Mouse (Mus musculus): ENCODE data around the gene Xrra1. TPM values are rescaled to one million over a fixed set of nuclear protein-coding genes. Genes with fewer than 3 reads are reported as not detected.

Gene Xrra1
- polyA plus RNA-seq, 1 experiment from 2014 or later: 0.08 TPM

GRCm38 (mm10) chr7:99828083-99828570, 30.8 kb upstream of the Xrra1 start, which contains the start of gene Neu3:
Gene Neu3, minus strand, starts transcription at chr7:99828417.
- H3K4me2 ChIP-seq: peak within 1 kb of the TSS; percentile 68
- no peaks in the 10 kb centered on the region for H3K9me3 ChIP-seq (replicated peaks)
- H3K27ac ChIP-seq: peak within 1 kb of the TSS; percentile 91
- peak within 1 kb of the TSS; percentile 62 for H3K9ac ChIP-seq
- no peaks in the 10 kb centered on the region for H3K36me3 ChIP-seq
- no peaks in the 10 kb centered on the region for H3K27me3 ChIP-seq
- peak within 1 kb of the TSS; percentile 64 for H3K4me3 ChIP-seq
- ATAC-seq (replicated peaks; ENCODE audit: insufficient number of reproducible peaks, insufficient read depth, low FRiP score, low read depth): peak; percentile 99
- under 1% methylated on average over 26 of the region's 26 CpGs for WGBS
- H3K4me1 ChIP-seq (replicated peaks): peaks cover 28% of the 10 kb centered on the region

DNA sequence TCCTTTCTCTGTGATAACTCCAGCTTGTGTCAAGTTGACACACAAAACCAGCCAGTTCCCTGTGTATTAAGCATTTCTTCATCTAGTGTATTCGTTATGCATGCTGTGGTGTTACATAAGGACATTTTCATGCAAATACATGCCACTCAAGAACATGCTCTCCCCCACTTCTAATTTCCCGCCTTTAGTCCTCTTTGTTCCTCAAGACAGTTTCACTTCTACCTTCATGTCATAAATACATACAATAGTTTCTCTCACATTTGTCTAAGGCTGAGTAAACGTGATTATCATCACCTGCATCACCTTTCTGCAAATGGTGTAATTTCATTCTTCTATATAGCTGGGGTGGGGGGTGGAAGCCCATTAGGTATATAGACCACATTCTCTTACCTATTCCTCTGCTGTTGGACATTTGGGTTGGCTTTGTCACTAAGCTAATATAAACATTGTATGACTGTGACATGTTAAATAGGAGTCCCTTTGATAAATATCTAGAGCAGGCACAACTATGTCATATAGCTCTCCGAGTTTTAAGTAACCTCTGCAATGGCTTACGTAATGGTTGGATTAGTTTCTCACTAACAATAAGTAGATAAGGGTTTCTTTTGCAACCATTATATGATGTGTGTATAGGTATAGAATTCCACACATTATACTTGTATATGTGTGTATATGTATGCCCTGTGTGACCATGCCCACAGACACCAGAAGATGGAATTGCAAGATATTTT, 25.6 kb upstream of the Xrra1 start:
- ATAC-seq (replicated peaks; ENCODE audit: insufficient number of reproducible peaks, insufficient read depth, low FRiP score, low read depth): no peak
- 0 out of 2 replicates have a peak, but pooled peaks cover 4% of the 10 kb centered on the region for H3K36me3 ChIP-seq
- H3K27ac ChIP-seq: no peak overlapping the region
- H3K4me1 ChIP-seq (replicated peaks): peaks cover 18% of the 10 kb centered on the region
- H3K4me2 ChIP-seq: no peak overlapping the region
- WGBS: 81% methylated on average over 5 of the region's 5 CpGs
- H3K27me3 ChIP-seq: no peaks in the 10 kb centered on the region
- no peaks in the 10 kb centered on the region for H3K9me3 ChIP-seq (replicated peaks)
- H3K4me3 ChIP-seq: no peak overlapping the region
- H3K9ac ChIP-seq: no peak overlapping the region

DNA sequence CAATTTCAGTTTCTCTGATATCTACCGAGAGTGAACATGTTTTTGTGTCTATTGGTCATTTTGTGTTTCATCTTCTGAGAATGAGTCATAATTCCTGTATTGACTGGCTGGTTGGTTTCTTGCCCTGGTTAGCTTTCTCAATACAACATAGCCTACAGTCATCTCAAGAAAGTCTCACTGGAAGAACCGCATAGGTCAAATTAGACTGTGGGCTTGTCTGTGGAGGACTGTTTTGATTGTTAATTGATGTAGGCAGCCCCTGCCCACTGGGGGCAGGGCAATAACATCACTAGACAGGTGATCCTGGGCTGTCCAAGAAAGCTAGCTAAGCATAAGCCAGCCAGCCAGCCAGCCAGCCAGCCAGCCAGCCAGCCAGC, 25.1 kb upstream of the Xrra1 start:
- Histone ChIP-seq H3K9ac (no peak overlapping the region), H3K27ac (no peak overlapping the region), H3K4me1 (replicated peaks) (peaks cover 16% of the 10 kb centered on the region)

DNA sequence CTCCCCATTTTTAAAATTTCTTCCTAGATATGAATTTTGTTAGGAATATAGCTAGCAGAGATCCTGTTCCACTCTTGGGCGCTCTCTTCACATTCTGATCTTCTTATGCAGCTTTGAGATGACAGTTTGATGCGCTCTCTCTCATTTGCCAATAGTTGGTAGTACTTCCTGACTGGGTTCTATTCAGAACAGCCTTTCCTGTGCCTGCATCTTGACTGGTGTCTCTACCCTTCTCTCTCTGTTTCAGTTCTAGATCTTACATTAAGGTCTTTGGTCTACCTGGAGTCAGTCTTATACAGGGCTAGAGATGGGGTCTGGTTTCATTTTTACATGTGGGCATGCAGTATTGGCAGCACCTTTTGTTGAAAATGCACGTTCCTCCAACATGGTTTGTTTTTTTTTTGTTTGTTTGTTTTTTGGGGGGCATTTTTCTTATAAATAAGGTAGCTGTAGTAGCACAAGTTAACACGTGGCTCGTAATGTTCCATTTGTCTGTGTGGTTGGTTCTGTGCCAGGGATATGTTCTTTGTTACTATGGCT, 24.5 kb upstream of the Xrra1 start:
- 83% methylated on average over 5 of the region's 5 CpGs for WGBS
- Histone ChIP-seq H3K36me3 (peaks cover 8% of the 10 kb centered on the region; the same call in 1 of the 2 replicates), H3K4me2 (no peak overlapping the region), H3K9me3 (replicated peaks) (no peaks in the 10 kb centered on the region), H3K9ac (no peak overlapping the region), H3K4me3 (no peak overlapping the region), H3K27ac (no peak overlapping the region), H3K27me3 (no peaks in the 10 kb centered on the region), H3K4me1 (replicated peaks) (peaks cover 16% of the 10 kb centered on the region)
- ATAC-seq (replicated peaks; ENCODE audit: insufficient number of reproducible peaks, insufficient read depth, low FRiP score, low read depth): no peak

More for the DNA sequence above, 25.1 kb upstream of the Xrra1 start:
- no peak for ATAC-seq (replicated peaks; ENCODE audit: insufficient number of reproducible peaks, insufficient read depth, low FRiP score, low read depth)
- no peak overlapping the region for H3K4me2 ChIP-seq
- H3K9me3 ChIP-seq (replicated peaks): no peaks in the 10 kb centered on the region
- H3K36me3 ChIP-seq: peaks cover 4% of the 10 kb centered on the region; the same call in 1 of the 2 replicates
- no peaks in the 10 kb centered on the region for H3K27me3 ChIP-seq
- 86% methylated on average over 2 of the region's 2 CpGs for WGBS
- no peak overlapping the region for H3K4me3 ChIP-seq

GRCm38 (mm10) chr7:99836781-99837180, 22.1 kb upstream of the Xrra1 start:
- H3K27me3 ChIP-seq: no peaks in the 10 kb centered on the region
- no peak overlapping the region for H3K4me3 ChIP-seq
- WGBS: 25% methylated on average over 4 of the region's 4 CpGs
- ATAC-seq (replicated peaks; ENCODE audit: insufficient number of reproducible peaks, insufficient read depth, low FRiP score, low read depth): peak; percentile 70; the same call in 1 of the 2 replicates
- no peak overlapping the region for H3K9ac ChIP-seq
- H3K4me2 ChIP-seq: no peak overlapping the region
- H3K36me3 ChIP-seq: peaks cover 20% of the 10 kb centered on the region
- peaks cover 16% of the 10 kb centered on the region for H3K4me1 ChIP-seq (replicated peaks)
- H3K9me3 ChIP-seq (replicated peaks): no peaks in the 10 kb centered on the region
- H3K27ac ChIP-seq: peak overlapping the region; percentile 47; the same call in 1 of the 2 replicates

- 38% methylated on average over 6 of the region's 6 CpGs for WGBS
- peak overlapping the region; percentile 71 for H3K27ac ChIP-seq
- H3K36me3 ChIP-seq: peaks cover 28% of the 10 kb centered on the region
- H3K9ac ChIP-seq: no peak overlapping the region
- no peak overlapping the region for H3K4me3 ChIP-seq
- H3K9me3 ChIP-seq (replicated peaks): no peaks in the 10 kb centered on the region
- ATAC-seq (replicated peaks; ENCODE audit: insufficient number of reproducible peaks, insufficient read depth, low FRiP score, low read depth): 0 out of 2 replicates have a peak, but pooled peaks have one; percentile 40
- peaks cover 16% of the 10 kb centered on the region for H3K4me1 ChIP-seq (replicated peaks)
- H3K27me3 ChIP-seq: no peaks in the 10 kb centered on the region
- no peak overlapping the region for H3K4me2 ChIP-seq
These were observed 21.4 kb upstream of the Xrra1 start for GRCm38 (mm10) chr7:99837358-99838071.

- H3K27me3 ChIP-seq: no peaks in the 10 kb centered on the region
- peak overlapping the region; percentile 71 for H3K27ac ChIP-seq
- 88% methylated on average over 3 of the region's 3 CpGs for WGBS
- H3K9me3 ChIP-seq (replicated peaks): no peaks in the 10 kb centered on the region
- H3K4me2 ChIP-seq: no peak overlapping the region
- no peak for ATAC-seq (replicated peaks; ENCODE audit: insufficient number of reproducible peaks, insufficient read depth, low FRiP score, low read depth)
- H3K9ac ChIP-seq: no peak overlapping the region
- no peak overlapping the region for H3K4me3 ChIP-seq
- H3K4me1 ChIP-seq (replicated peaks): peaks cover 16% of the 10 kb centered on the region
- peaks cover 35% of the 10 kb centered on the region for H3K36me3 ChIP-seq
These were observed 20.7 kb upstream of the Xrra1 start for GRCm38 (mm10) chr7:99838241-99838640.

DNA sequence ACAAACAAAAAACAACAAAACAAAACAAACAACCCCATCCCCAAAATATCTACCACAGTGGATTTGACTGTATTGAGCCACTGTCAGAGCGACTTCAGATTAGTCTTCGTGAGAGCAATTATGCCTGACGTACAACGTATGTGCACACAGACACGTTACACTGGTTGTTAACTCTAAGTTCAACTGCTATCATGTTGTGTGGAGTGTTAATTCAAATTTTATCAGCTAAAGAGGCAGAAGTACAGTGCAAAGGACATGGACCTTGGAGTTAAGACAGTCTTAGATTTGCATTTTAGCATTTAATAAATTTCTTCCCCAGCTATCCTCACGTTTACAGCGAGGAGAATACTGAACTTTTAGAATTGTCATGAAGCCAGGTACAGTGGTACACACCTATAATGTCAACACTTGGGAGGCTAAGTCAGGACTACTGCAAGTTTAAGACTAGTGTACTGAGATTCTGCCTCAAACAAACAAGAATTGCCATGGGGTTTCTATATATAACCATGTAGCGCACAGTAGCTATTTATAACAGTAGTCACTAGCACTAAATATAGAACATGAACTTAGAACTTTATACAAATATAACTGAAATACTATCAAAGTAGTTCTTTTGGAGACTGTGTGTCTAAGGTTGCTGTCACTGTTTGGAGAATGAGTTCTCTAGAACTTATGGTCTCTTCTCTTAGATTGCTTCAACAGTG, 13.2 kb upstream of the Xrra1 start:
- Histone ChIP-seq H3K9me3 (replicated peaks) (no peaks in the 10 kb centered on the region), H3K27ac (peak overlapping the region; percentile 74), H3K4me2 (no peak overlapping the region; the same call in 1 of the 2 replicates), H3K4me1 (replicated peaks) (peaks cover 5% of the 10 kb centered on the region), H3K27me3 (no peaks in the 10 kb centered on the region), H3K4me3 (no peak overlapping the region), H3K36me3 (peaks cover 67% of the 10 kb centered on the region), H3K9ac (no peak overlapping the region)
- no peak for ATAC-seq (replicated peaks; ENCODE audit: insufficient number of reproducible peaks, insufficient read depth, low FRiP score, low read depth)
- WGBS: 82% methylated on average over 8 of the region's 8 CpGs

- Histone ChIP-seq H3K27me3 (no peaks in the 10 kb centered on the region), H3K9ac (no peak overlapping the region), H3K27ac (no peak overlapping the region), H3K36me3 (peaks cover 45% of the 10 kb centered on the region), H3K4me3 (no peak overlapping the region), H3K4me2 (no peak overlapping the region), H3K4me1 (replicated peaks) (peaks cover 13% of the 10 kb centered on the region), H3K9me3 (replicated peaks) (no peaks in the 10 kb centered on the region)
- ATAC-seq (replicated peaks; ENCODE audit: insufficient number of reproducible peaks, insufficient read depth, low FRiP score, low read depth): no peak
- 93% methylated on average over 5 of the region's 5 CpGs for WGBS
These were observed 8.4 kb upstream of the Xrra1 start for GRCm38 (mm10) chr7:99850534-99850933.

DNA sequence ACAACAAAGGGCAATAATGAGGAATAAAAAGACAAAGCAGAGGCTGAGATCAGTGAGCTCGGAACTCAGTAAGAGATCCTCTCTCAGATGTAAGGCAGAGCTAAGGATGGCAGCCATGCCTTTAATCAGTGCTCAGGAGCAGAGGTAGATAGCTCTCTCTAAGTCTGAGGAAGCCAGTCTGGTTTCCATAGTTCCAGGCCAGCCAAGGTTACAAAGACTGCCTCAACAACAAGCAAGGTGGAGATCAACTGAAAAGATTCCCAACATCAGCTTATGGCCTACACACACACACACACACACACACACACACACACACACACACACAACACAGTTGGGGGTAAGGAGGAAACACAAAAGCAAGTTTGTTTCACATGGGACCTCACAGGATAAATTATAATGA, 7.8 kb upstream of the Xrra1 start:
- peaks cover 14% of the 10 kb centered on the region for H3K4me1 ChIP-seq (replicated peaks)
- H3K4me2 ChIP-seq: no peak overlapping the region
- H3K9me3 ChIP-seq (replicated peaks): no peaks in the 10 kb centered on the region
- WGBS: 66% methylated on average over 1 of the region's 1 CpGs
- no peak overlapping the region for H3K27ac ChIP-seq
- peaks cover 39% of the 10 kb centered on the region for H3K36me3 ChIP-seq
- H3K4me3 ChIP-seq: no peak overlapping the region
- no peak for ATAC-seq (replicated peaks; ENCODE audit: insufficient number of reproducible peaks, insufficient read depth, low FRiP score, low read depth)
- H3K9ac ChIP-seq: no peak overlapping the region
- H3K27me3 ChIP-seq: no peaks in the 10 kb centered on the region

GRCm38 (mm10) chr7:99851618-99852017, 7.3 kb upstream of the Xrra1 start:
- peaks cover 34% of the 10 kb centered on the region for H3K36me3 ChIP-seq
- WGBS: 81% methylated on average over 6 of the region's 6 CpGs
- no peak overlapping the region for H3K4me3 ChIP-seq
- peaks cover 14% of the 10 kb centered on the region for H3K4me1 ChIP-seq (replicated peaks)
- no peak overlapping the region for H3K4me2 ChIP-seq
- H3K9me3 ChIP-seq (replicated peaks): no peaks in the 10 kb centered on the region
- no peak overlapping the region for H3K27ac ChIP-seq
- no peaks in the 10 kb centered on the region for H3K27me3 ChIP-seq
- ATAC-seq (replicated peaks; ENCODE audit: insufficient number of reproducible peaks, insufficient read depth, low FRiP score, low read depth): no peak
- no peak overlapping the region for H3K9ac ChIP-seq
